Mouse (Mus musculus) limb, embryonic 12.5 days (tissue): ENCODE data around the gene Ush2a. TPM values are rescaled to one million over a fixed set of nuclear protein-coding genes. Genes with fewer than 3 reads are reported as not detected.

Experiments used
- ATAC-seq: fragments of 200-750 bp; cut with Nextera tagmentation; 2 replicates; pipeline ENCODE4 v1.8.0; 2017; ENCODE audit warnings: low read depth, moderate TSS enrichment; ENCODE audit not compliant: insufficient number of reproducible peaks, insufficient read depth, low FRiP score, low TSS enrichment
- H3K27ac ChIP-seq: fragments of 300-500 bp; sonication (generic); 2 replicates; pipeline ENCODE4 v1.5.1; 2016; ENCODE audit warnings: mild to moderate bottlenecking, moderate library complexity
- H3K27me3 ChIP-seq: fragments of 300-500 bp; sonication (generic); 2 replicates; pipeline ENCODE4 v1.6.1; 2016; ENCODE audit warnings: mild to moderate bottlenecking, moderate library complexity
- H3K36me3 ChIP-seq: fragments of 300-500 bp; sonication (generic); 2 replicates; pipeline ENCODE4 v1.6.1; 2016; ENCODE audit warnings: mild to moderate bottlenecking, moderate library complexity
- H3K4me1 ChIP-seq: fragments of 300-500 bp; sonication (generic); replicated peaks from 2 replicates; pipeline ENCODE4 v1.6.1; 2016
- H3K4me2 ChIP-seq: fragments of 300-500 bp; sonication (generic); 2 replicates; pipeline ENCODE4 v1.6.1; 2016; ENCODE audit warnings: mild to moderate bottlenecking, moderate library complexity
- H3K4me3 ChIP-seq: fragments of 300-500 bp; sonication (generic); replicated peaks from 2 replicates; pipeline ENCODE4 v1.5.1; 2016; ENCODE audit warnings: mild to moderate bottlenecking
- H3K9ac ChIP-seq: fragments of 300-500 bp; sonication (generic); replicated peaks from 2 replicates; pipeline ENCODE4 v1.6.1; 2016; ENCODE audit warnings: mild to moderate bottlenecking, moderate library complexity
- H3K9me3 ChIP-seq: fragments of 300-500 bp; sonication (generic); 2 replicates; pipeline ENCODE4 v1.6.1; 2016; ENCODE audit warnings: mild to moderate bottlenecking, moderate library complexity
- WGBS: fragments of 180-500 bp; shearing (Covaris S2); methylation state at CpG from one replicate; pipeline ENCODE4 v1.1.7; 2016; 5-methylcytosine and 5-hydroxymethylcytosine counted together
- polyA plus RNA-seq: library from polyadenylated mRNA; unstranded; fragments of >200 nt; fragmentation: Nextera tagmentation; extraction: Ambion mirVana; gene quantifications from 2 replicates; pipeline ENCODE4 v1.2.1, GENCODE M21; 2016

Ush2a gene
- polyA plus RNA-seq, 1 experiment from 2014 or later: 0.08 TPM

DNA sequence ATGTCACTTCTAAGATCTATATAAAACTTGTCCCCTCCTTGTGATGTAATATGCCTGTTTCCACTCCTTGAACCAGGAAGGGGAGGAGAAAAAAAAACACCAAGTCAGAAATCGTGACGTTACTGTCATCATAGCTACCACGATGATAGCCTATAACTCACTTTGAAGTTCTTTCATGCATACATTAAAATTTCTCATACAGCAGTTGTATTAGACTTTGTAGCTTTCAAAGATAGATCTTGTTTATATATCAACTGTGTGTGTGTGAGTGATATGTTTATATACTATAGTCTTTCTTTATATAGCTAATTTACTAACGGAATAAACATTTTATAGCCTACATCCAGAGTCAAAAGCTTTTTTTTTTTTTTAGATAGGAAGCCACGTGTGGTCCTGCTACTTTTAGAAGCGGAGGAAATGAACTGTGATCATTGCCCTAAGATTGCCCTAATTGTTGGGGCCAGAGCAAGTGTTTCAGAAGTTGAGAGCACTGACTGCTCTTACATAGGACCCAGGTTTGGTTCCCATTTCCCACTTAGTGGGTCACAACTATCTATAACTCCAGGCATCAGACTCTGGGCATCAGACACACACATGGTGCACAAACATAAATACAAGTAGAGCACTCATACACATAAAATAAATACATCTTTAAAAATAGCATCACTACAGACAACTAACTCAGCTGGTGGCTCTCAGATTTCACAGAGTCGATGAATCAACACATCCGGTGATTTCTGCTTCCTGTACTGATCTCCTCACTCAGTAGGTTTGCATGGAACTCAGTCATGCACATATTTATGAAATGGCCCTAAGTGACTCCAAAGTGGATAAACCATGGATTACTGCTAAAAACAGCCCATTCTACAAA is 413.1 kb downstream of the Ush2a start:
- Histone ChIP-seq H3K9ac (no peak overlapping the region), H3K4me3 (no peak overlapping the region), H3K27ac (no peak overlapping the region), H3K27me3 (no peaks in the 10 kb centered on the region; the same call in 1 of the 2 replicates), H3K4me1 (0 out of 2 replicates have a peak, but pooled peaks cover 4% of the 10 kb centered on the region), H3K4me2 (no peak overlapping the region), H3K9me3 (no peaks in the 10 kb centered on the region), H3K36me3 (no peaks in the 10 kb centered on the region)
- no peak for ATAC-seq
- WGBS: 71% methylated on average over 8 of the region's 8 CpGs

GRCm38 (mm10) chr1:188675511-188675863 is 413.7 kb downstream of the Ush2a start:
- Histone ChIP-seq H3K4me2 (no peak overlapping the region), H3K4me3 (no peak overlapping the region), H3K4me1 (peaks cover 10% of the 10 kb centered on the region), H3K36me3 (no peaks in the 10 kb centered on the region), H3K27me3 (no peaks in the 10 kb centered on the region; the same call in 1 of the 2 replicates), H3K9me3 (no peaks in the 10 kb centered on the region), H3K27ac (no peak overlapping the region), H3K9ac (no peak overlapping the region)
- ATAC-seq: no peak
- WGBS: 92% methylated on average over 10 of the region's 10 CpGs

GRCm38 (mm10) chr1:188678189-188678588 is 416.4 kb downstream of the Ush2a start:
- no peak for ATAC-seq
- WGBS: 58% methylated on average over 8 of the region's 8 CpGs
- H3K4me2 ChIP-seq: no peak overlapping the region

DNA sequence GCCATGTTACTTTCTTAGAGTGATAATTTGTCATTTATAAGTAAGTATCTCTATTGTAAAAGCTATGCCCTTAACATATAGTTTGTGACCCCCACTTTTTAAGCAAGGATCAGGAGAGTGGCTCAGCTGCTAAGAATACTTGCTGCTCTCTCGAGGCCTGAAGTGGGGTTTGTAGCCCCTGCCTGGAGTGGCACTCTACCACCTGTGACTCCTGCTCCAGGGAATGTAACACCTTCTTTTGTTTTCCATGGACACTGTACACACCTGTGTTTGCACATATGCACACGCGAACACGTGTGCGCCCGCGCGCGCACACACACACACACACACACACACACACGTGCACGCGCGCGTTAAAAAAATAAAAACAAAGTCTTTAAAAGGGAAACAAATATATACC is 424.5 kb downstream of the Ush2a start:
- Histone ChIP-seq H3K9me3 (peaks cover 7% of the 10 kb centered on the region), H3K36me3 (no peaks in the 10 kb centered on the region), H3K9ac (no peak overlapping the region), H3K4me1 (no peaks in the 10 kb centered on the region), H3K4me3 (no peak overlapping the region), H3K27me3 (no peaks in the 10 kb centered on the region), H3K4me2 (no peak overlapping the region), H3K27ac (no peak overlapping the region)
- WGBS: 95% methylated on average over 14 of the region's 14 CpGs
- ATAC-seq: no peak

More at GRCm38 (mm10) chr1:188678189-188678588, 416.4 kb downstream of the Ush2a start:
- Histone ChIP-seq H3K9ac (no peak overlapping the region), H3K27me3 (no peaks in the 10 kb centered on the region; the same call in 1 of the 2 replicates), H3K36me3 (no peaks in the 10 kb centered on the region), H3K27ac (no peak overlapping the region), H3K9me3 (no peaks in the 10 kb centered on the region), H3K4me3 (no peak overlapping the region), H3K4me1 (peaks cover 11% of the 10 kb centered on the region)

DNA sequence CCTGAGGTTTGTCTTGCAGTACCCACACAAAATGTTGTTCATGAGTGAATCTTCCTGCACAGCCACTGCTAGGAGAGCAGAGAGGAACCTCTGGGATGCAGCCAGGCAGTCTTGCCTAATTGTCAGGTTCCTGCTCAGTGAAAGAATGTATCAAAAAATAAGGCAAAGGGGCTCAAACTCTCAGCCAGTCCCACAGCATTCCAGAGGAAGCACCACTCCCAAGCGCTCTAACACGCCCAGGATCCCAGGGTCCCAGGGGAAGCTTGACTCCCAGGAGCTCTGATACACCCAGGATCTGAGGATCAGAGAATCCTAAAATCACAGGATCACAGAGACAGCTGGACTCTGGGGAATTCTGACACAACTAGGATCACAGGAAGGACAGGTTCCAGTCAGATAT is 434.5 kb downstream of the Ush2a start:
- Histone ChIP-seq H3K4me3 (no peak overlapping the region), H3K4me2 (no peak overlapping the region), H3K4me1 (no peaks in the 10 kb centered on the region), H3K36me3 (no peaks in the 10 kb centered on the region), H3K9me3 (peaks cover 8% of the 10 kb centered on the region), H3K9ac (no peak overlapping the region), H3K27ac (no peak overlapping the region), H3K27me3 (no peaks in the 10 kb centered on the region)
- ATAC-seq: no peak
- 88% methylated on average over 2 of the region's 2 CpGs for WGBS

DNA sequence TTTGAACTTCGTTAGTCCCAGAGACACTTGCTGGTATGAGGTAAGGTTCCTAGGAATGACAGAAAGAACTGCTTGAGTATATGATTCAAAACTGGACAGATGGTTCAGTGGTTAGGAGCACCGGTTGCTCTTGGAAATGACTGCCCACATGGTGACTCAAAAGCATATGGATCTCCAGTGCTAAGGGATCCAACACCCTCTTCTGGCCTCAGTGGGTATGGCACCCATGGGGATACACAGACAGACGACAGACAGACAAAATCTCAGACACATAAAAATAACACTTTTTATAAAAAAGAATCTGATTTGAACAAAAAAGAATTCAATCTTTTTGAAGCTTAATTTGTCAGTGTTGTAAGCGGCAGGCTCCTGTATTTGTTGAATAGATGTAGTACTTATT is 446.4 kb downstream of the Ush2a start:
- Histone ChIP-seq H3K4me2 (no peak overlapping the region), H3K4me1 (no peaks in the 10 kb centered on the region; the same call in 1 of the 2 replicates), H3K27ac (no peak overlapping the region), H3K9me3 (no peaks in the 10 kb centered on the region), H3K4me3 (no peak overlapping the region), H3K36me3 (no peaks in the 10 kb centered on the region), H3K9ac (no peak overlapping the region), H3K27me3 (no peaks in the 10 kb centered on the region)
- WGBS: 88% methylated on average over 4 of the region's 4 CpGs
- no peak for ATAC-seq

DNA sequence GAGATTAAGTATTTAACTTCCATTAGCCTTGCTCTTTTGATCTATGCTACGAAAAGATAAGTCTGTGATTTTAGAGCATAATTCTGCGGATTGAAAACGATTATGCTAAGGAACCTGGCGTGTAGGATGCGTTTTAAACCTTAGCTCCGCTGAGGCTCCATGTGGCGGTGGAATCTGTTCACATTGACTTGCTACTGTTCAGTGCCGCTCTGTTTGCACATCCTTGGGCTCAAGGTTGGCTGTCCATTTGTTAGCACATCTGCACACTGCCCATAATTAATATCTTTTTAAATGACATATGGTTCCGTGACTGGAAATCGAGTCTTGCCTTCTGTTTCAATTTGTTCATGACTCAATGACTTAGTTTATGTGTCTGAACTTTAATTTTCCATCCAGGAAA is 446.9 kb downstream of the Ush2a start:
- no peak overlapping the region for H3K27ac ChIP-seq
- no peak overlapping the region for H3K4me2 ChIP-seq
- no peaks in the 10 kb centered on the region; the same call in 1 of the 2 replicates for H3K4me1 ChIP-seq
- no peaks in the 10 kb centered on the region for H3K36me3 ChIP-seq
- no peaks in the 10 kb centered on the region for H3K27me3 ChIP-seq
- no peak for ATAC-seq
- WGBS: 92% methylated on average over 10 of the region's 10 CpGs
- H3K9me3 ChIP-seq: no peaks in the 10 kb centered on the region
- H3K4me3 ChIP-seq: no peak overlapping the region
- no peak overlapping the region for H3K9ac ChIP-seq

DNA sequence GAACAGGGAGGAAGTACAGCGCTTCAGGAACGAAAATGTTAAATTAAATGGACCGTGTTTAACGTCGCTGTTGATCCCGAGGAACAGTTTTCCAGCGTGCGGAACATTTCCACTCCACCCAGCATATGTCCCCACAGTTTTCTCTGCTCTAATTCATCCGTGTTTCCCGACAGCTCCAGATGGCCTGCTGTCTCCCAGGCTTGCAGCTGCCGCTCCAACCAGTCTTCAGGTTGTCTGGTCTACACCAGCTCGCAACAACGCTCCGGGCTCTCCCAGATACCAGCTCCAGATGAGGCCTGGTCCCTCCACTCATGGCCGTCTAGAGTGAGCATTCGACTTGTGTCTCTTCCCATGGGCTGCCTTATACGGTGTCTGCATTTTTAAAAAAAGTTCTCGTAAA is 452.3 kb downstream of the Ush2a start:
- Histone ChIP-seq H3K27ac (no peak overlapping the region), H3K4me1 (no peaks in the 10 kb centered on the region; the same call in 1 of the 2 replicates), H3K4me2 (no peak overlapping the region), H3K27me3 (no peaks in the 10 kb centered on the region), H3K4me3 (no peak overlapping the region), H3K9ac (no peak overlapping the region), H3K9me3 (no peaks in the 10 kb centered on the region), H3K36me3 (no peaks in the 10 kb centered on the region)
- no peak for ATAC-seq
- WGBS: 75% methylated on average over 18 of the region's 18 CpGs

DNA sequence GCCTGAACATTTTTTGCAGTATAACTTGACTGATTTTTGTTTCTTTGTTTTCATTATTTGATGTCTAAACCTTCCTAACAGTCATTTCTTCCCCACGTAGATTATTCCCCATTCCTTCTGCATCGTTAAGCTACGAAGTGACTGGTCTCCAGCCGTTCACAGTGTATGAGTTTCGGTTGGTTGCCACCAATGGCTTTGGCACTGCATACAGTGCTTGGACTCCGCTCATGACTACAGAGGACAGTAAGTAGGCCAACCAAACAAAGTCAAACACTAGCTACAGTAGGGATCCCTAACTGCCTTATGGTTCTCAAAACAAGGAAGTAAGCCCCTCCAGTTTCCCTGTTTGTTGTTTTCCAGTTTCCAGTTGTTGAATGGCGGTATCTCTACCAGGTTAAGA is 453.1 kb downstream of the Ush2a start:
- no peak overlapping the region for H3K27ac ChIP-seq
- ATAC-seq: no peak
- 85% methylated on average over 7 of the region's 7 CpGs for WGBS
- H3K27me3 ChIP-seq: peaks cover 3% of the 10 kb centered on the region; the same call in 1 of the 2 replicates
- no peak overlapping the region for H3K4me2 ChIP-seq
- H3K4me1 ChIP-seq: no peaks in the 10 kb centered on the region; the same call in 1 of the 2 replicates
- no peaks in the 10 kb centered on the region for H3K9me3 ChIP-seq
- no peak overlapping the region for H3K9ac ChIP-seq
- no peaks in the 10 kb centered on the region for H3K36me3 ChIP-seq
- no peak overlapping the region for H3K4me3 ChIP-seq

DNA sequence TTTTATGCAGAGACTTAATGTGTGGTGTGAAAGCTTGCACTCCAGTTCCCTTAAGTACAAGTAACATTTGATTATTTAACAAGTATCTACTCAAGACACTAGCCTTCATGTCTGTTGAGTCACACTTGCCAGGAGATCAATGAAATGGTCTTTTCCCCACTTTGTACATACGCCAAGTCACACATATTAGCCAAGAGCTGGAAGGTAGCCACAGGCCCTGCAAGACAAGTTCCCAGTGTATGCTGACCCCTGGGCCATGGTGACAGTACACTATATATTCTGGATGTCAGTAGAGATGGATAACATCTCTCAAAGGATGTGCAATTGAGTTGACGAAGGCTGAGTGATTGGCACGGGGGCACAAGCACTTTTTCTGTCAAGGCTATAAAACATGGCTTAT is 455.1 kb downstream of the Ush2a start:
- Histone ChIP-seq H3K4me1 (no peaks in the 10 kb centered on the region), H3K27me3 (peaks cover 3% of the 10 kb centered on the region; the same call in 1 of the 2 replicates), H3K27ac (no peak overlapping the region), H3K4me2 (no peak overlapping the region), H3K4me3 (no peak overlapping the region), H3K9ac (no peak overlapping the region), H3K9me3 (no peaks in the 10 kb centered on the region), H3K36me3 (no peaks in the 10 kb centered on the region)
- ATAC-seq: no peak
- 62% methylated on average over 3 of the region's 3 CpGs for WGBS

GRCm38 (mm10) chr1:188725122-188725995 is 463.5 kb downstream of the Ush2a start:
- no peaks in the 10 kb centered on the region for H3K9me3 ChIP-seq
- H3K27me3 ChIP-seq: peaks cover 23% of the 10 kb centered on the region
- no peak overlapping the region for H3K4me3 ChIP-seq
- H3K9ac ChIP-seq: no peak overlapping the region
- H3K4me2 ChIP-seq: peak overlapping the region; percentile 27; the same call in 1 of the 2 replicates
- no peak for ATAC-seq
- 50% methylated on average over 17 of the region's 17 CpGs for WGBS
- no peak overlapping the region for H3K27ac ChIP-seq
- no peaks in the 10 kb centered on the region for H3K36me3 ChIP-seq
- peaks cover 24% of the 10 kb centered on the region for H3K4me1 ChIP-seq
